Mouse (Mus musculus): ENCODE measurements around the gene Ube2q2.
A peak's percentile ranks its signal among the peaks of the same experiment; 100 is the strongest.
"Not testable (repeated sequence)": the region's sequence is repeated elsewhere in the genome, so short reads cannot be mapped to it uniquely, and the experiment has no call there.

Ube2q2 gene

GRCm38 (mm10) chr9:55174235-55174634 lies 25.6 kb downstream of the Ube2q2 start:
- DNase-seq: no peak

DNA sequence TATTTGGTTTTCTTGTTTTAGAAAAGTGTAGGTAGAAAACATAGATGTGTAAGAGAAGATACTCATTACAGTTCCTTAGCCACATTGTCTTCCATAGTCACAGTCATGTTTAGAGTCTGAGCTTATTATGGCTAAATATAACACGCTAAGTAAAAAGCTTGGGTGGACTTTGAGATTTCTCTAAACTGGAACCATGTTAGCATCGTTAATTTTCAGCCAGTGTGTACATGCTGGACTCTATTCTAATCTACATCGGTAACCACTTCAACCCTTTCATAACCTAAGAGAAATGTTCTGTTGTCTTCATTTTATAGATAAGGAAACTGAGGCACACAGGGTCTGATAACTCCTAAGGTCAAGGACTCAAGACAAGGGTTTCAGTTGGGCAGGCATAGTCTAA lies 47.2 kb downstream of the Ube2q2 start:
- DNase-seq: no peak

DNA sequence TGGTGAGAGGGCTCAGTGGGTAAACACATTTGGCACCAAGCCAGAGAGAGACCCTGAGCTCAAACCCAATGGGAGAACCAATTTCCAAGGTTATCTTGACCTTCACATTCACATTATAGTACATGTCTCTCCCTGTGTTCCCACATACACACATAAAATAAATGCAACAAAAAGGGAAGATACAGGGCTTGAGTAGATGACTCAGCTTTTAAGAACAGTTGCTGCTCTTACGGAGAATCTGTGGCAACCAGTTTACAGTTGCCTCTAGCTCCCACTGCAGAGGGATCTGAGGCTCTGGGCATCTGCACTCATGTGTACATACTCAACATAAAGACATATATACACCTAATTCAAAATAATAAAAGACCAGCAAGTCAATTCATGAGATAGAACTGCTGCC lies 49.6 kb downstream of the Ube2q2 start:
- no peak for DNase-seq

- no peak for DNase-seq
Measured at GRCm38 (mm10) chr9:55199348-55199747, 50.7 kb downstream of the Ube2q2 start.

DNA sequence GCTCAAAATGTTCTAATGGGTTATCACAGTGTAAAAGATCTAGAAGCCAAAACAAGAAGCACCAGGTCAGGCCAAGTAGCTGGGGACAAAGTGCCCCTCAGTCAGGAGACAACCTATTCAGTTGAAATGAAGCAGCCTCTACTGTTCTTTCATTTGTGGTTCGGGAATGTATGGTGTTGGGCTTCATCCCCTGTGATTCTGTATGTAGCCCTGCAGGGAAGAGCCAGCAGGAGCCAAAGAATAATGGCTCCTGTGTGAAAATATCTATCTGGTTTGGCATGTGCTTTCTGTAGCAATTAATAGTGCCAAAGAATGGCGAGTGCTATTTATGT lies 59.8 kb downstream of the Ube2q2 start:
- no peak for DNase-seq

- DNase-seq: peak; percentile 95
Measured at GRCm38 (mm10) chr9:55208790-55209481, 60.3 kb downstream of the Ube2q2 start, which contains the start of gene Fbxo22. Gene Fbxo22 (plus strand): TSS chr9:55208925.

GRCm38 (mm10) chr9:55211611-55212010 lies 63.0 kb downstream of the Ube2q2 start:
- DNase-seq: no peak

- no peak for DNase-seq
Measured at GRCm38 (mm10) chr9:55213396-55213795, 64.7 kb downstream of the Ube2q2 start.

DNA sequence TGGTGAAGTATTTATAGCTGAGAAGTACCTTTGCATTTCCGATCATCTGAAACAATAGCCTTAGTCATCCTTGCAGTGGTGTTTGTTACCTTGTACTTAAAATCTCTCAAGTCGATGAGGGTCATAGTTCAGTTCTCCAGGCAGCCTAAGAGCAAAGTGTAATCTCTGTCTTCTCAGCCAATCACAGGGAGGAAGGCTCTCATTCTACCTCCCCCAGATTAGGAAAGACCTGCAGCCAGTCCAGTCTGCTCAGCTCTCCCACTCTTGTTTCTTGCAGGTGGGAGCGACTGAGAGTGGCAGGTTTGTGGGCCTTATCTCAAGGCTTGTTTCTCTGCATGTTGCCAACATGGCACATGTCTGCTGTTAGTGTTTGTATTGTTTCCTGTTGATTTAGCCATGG lies 66.4 kb downstream of the Ube2q2 start:
- DNase-seq: no peak

- no peak for DNase-seq
Measured at GRCm38 (mm10) chr9:55215648-55216047, 67.0 kb downstream of the Ube2q2 start.

GRCm38 (mm10) chr9:55216078-55216477 lies 67.4 kb downstream of the Ube2q2 start:
- DNase-seq: no peak

GRCm38 (mm10) chr9:55217381-55217780 lies 68.7 kb downstream of the Ube2q2 start:
- no peak for DNase-seq

- no peak for DNase-seq
Measured at GRCm38 (mm10) chr9:55225165-55225737, 76.6 kb downstream of the Ube2q2 start.

- DNase-seq: no peak
Measured at GRCm38 (mm10) chr9:55226251-55226650, 77.6 kb downstream of the Ube2q2 start.

GRCm38 (mm10) chr9:55228149-55228548 lies 79.5 kb downstream of the Ube2q2 start:
- DNase-seq: no peak

DNA sequence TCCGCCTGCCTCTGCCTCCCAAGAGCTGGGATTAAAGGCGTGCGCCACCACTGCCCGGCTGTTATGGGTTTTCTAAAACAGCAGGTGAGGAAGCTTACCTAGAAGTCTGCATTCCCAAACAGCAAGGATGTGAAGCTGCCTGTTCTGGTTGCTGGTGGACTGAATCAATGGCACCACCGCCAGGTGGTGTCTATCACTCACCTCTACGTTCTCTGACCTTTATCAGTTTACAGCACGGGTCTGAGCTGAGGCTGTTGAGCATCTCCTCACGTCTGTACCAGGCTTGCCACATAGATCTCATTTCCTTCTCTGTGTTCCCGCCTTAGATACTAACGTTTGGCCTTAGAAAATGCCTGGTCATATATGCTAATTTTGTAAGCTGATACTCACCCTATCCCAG lies 80.4 kb downstream of the Ube2q2 start:
- no peak for DNase-seq

GRCm38 (mm10) chr9:55231544-55231943 lies 82.9 kb downstream of the Ube2q2 start:
- DNase-seq: no peak

- no peak for DNase-seq
Measured at GRCm38 (mm10) chr9:55232110-55232509, 83.5 kb downstream of the Ube2q2 start.

GRCm38 (mm10) chr9:55232586-55232985 lies 83.9 kb downstream of the Ube2q2 start:
- no peak for DNase-seq

DNA sequence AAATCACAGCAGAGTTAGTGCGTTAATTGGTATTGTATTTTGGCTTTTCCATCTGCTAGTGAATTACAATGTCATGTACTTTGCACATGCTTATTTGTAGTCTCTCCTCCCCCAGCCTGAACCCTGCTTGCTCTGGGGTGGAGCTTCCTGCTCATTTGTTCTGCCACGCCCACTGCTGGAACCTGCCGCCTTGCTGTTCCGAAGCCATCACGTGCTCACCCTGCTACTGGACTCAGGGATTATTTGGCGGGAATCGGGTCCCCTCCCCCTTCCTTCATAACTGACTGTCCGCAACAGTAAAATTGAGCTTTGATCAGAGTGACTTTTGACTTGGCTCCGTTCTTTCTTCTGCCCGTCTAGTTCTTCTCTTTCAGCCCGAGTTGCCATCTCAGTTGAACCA lies 84.4 kb downstream of the Ube2q2 start:
- not testable (repeated sequence) for DNase-seq

DNA sequence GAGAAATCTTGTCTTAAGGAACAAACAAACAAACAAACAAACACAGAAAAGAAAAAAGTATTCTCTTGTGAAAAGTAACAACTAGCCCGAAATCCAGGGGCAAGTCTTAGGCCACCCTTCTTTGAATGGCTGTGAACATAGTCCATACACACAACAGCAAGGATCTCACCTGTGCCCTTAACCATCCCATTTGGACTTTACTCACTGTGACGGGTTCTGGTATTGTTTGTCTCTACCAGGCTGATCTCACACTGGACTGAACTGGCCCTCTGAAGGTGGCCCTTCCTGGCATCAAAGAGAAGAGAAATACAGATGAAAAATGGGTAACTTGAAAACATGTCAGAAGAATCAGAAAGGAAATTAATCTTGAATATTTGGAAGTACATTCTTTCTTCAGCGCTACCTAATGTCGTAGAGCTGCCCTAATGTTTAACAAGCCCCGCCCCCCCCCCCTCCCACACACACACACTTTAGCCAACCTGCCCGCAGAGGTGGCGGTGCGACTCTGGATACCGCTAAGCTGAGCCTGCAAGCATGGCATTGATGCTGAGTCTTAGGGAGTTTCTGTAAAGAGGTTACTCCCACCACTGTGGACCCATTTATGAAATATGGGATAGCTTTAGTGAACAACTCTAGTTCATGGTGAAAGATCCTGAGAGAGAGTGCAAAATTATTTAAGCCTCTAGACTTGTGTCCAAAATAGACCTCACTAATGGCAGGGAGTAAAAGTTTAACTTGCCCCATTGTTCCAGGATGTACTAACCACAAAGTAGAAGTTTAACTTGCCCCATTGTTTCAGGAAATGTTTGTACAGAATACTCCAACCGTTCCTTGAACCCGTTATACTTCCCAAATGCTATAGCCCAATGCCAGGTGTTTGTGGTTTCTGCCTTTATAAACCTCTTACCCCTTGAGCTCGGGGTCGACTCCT lies 87.8 kb downstream of the Ube2q2 start:
- no peak for DNase-seq

GRCm38 (mm10) chr9:55240852-55241251 lies 92.2 kb downstream of the Ube2q2 start:
- no peak for DNase-seq

- DNase-seq: peak; percentile 57
Measured at GRCm38 (mm10) chr9:55241863-55242685, 93.4 kb downstream of the Ube2q2 start.

Measured in embryo, embryonic 11 days (tissue).